16 mouse cellular contexts compared by ENCODE assay signal in the genomic region with DNA sequence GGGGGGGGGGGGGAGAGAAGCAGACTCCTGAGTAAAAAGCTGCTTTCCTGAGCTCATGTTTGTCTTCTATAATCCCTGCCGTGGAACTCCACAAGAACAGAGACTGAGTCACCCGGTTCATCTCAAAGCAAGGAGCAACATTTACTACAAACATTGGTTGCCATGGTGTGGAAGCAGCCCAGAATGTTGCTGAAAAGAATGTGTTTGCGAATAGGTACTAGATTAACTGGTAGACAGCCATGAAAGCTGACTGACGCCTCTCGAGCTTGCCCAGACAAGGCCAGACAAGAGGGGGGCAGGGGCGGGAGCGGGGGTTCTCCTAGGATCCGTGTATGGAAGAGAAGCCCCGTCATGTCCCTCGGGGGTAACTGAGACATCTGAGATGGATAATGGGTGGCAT. TPM values are rescaled to one million over a fixed set of nuclear protein-coding genes. Genes with fewer than 3 reads are reported as not detected.
DNase-seq lines count a peak whose midpoint lies in the region; ATAC-seq lines count a peak whose summit lies in the region.
"Had no signal": no experiment of that assay in that cellular context is flagged by ENCODE, and none has a peak within 500 bp of the region (broad histone marks: within the 10 kb centered on the region; RNA-seq: fewer than 3 reads in every experiment).

No protein-coding gene starts in this region.

- peaks cover 6% of the 10 kb centered on the region; the same call in 1 of the 2 replicates for H3K36me3 ChIP-seq in midbrain, embryonic 11.5 days (ENCODE audit: control insufficient read depth, insufficient read depth, low read length)
- H3K36me3 ChIP-seq in midbrain, embryonic 16.5 days (ENCODE audit: control insufficient read depth, insufficient read depth, low read length), result peaks cover 13% of the 10 kb centered on the region
- peaks cover 65% of the 10 kb centered on the region for H3K36me3 ChIP-seq in heart, embryonic 13.5 days
- H3K36me3 ChIP-seq in stomach, embryonic 15.5 days, result peaks cover 14% of the 10 kb centered on the region

- no peak overlapping the region for H3K4me3 ChIP-seq in midbrain, embryonic 11.5 days (ENCODE audit: low read depth, low read length)
- no peak overlapping the region for H3K4me3 ChIP-seq in midbrain, embryonic 16.5 days (ENCODE audit: low read depth, low read length)
- H3K4me3 ChIP-seq in heart, embryonic 13.5 days, result no peak overlapping the region
- H3K4me3 ChIP-seq in stomach, embryonic 15.5 days (replicated peaks), result no peak overlapping the region
- H3K4me3 ChIP-seq: kidney, embryonic 15.5 days; liver, embryonic 15.5 days; midbrain, embryonic 12.5 days had no signal

- no peaks in the 10 kb centered on the region; the same call in 1 of the 2 replicates for H3K9me3 ChIP-seq in midbrain, embryonic 11.5 days (ENCODE audit: control insufficient read depth, low read length)
- H3K9me3 ChIP-seq in midbrain, embryonic 16.5 days (replicated peaks; ENCODE audit: control insufficient read depth, low read length, poor library complexity, severe bottlenecking), result no peaks in the 10 kb centered on the region
- peaks cover 3% of the 10 kb centered on the region; the same call in 1 of the 2 replicates for H3K9me3 ChIP-seq in heart, embryonic 13.5 days
- no peaks in the 10 kb centered on the region for H3K9me3 ChIP-seq in stomach, embryonic 15.5 days
- H3K9me3 ChIP-seq: kidney, embryonic 15.5 days; liver, embryonic 15.5 days had no signal

- peak; percentile 36 for ATAC-seq in midbrain, embryonic 11.5 days (ENCODE audit: low FRiP score)
- ATAC-seq in midbrain, embryonic 16.5 days, result no peak
- ATAC-seq in heart, embryonic 13.5 days (ENCODE audit: extremely low read depth, insufficient number of reproducible peaks, low FRiP score, low TSS enrichment), result no peak
- peak; percentile 53; the same call in 1 of the 2 replicates for ATAC-seq in stomach, embryonic 15.5 days (ENCODE audit: insufficient read depth, low FRiP score, low read depth)

- H3K27me3 ChIP-seq in midbrain, embryonic 11.5 days (ENCODE audit: control insufficient read depth, insufficient read depth, low read length), result no peaks in the 10 kb centered on the region
- H3K27me3 ChIP-seq in midbrain, embryonic 16.5 days (ENCODE audit: control insufficient read depth, insufficient read depth, low read depth, low read length), result no peaks in the 10 kb centered on the region
- no peaks in the 10 kb centered on the region for H3K27me3 ChIP-seq in heart, embryonic 13.5 days (replicated peaks)
- no peaks in the 10 kb centered on the region for H3K27me3 ChIP-seq in stomach, embryonic 15.5 days (replicated peaks)
- H3K27me3 ChIP-seq: kidney, embryonic 15.5 days; liver, embryonic 15.5 days; midbrain, embryonic 12.5 days had no signal

- no peak overlapping the region for H3K4me2 ChIP-seq in midbrain, embryonic 11.5 days
- no peak overlapping the region for H3K4me2 ChIP-seq in midbrain, embryonic 16.5 days (ENCODE audit: low read length)
- no peak overlapping the region for H3K4me2 ChIP-seq in heart, embryonic 13.5 days
- no peak overlapping the region for H3K4me2 ChIP-seq in stomach, embryonic 15.5 days
- H3K4me2 ChIP-seq: kidney, embryonic 15.5 days; liver, embryonic 15.5 days; midbrain, embryonic 12.5 days had no signal

- no peak overlapping the region for H3K9ac ChIP-seq in midbrain, embryonic 11.5 days (ENCODE audit: low read length)
- H3K9ac ChIP-seq in midbrain, embryonic 16.5 days (ENCODE audit: low read depth, low read length), result no peak overlapping the region
- H3K9ac ChIP-seq in heart, embryonic 13.5 days, result no peak overlapping the region
- no peak overlapping the region for H3K9ac ChIP-seq in stomach, embryonic 15.5 days
- H3K9ac ChIP-seq: kidney, embryonic 15.5 days; liver, embryonic 15.5 days; midbrain, embryonic 12.5 days had no signal

- peaks cover 15% of the 10 kb centered on the region for H3K4me1 ChIP-seq in midbrain, embryonic 11.5 days (ENCODE audit: control insufficient read depth, insufficient read depth, low read length)
- H3K4me1 ChIP-seq in midbrain, embryonic 16.5 days (ENCODE audit: control insufficient read depth, insufficient read depth, low read length), result no peaks in the 10 kb centered on the region
- H3K4me1 ChIP-seq in heart, embryonic 13.5 days, result peaks cover 58% of the 10 kb centered on the region
- H3K4me1 ChIP-seq in stomach, embryonic 15.5 days, result no peaks in the 10 kb centered on the region; the same call in 1 of the 2 replicates
- H3K4me1 ChIP-seq: kidney, embryonic 15.5 days; liver, embryonic 15.5 days had no signal

- WGBS in midbrain, embryonic 11.5 days, result 41% methylated on average over 10 of the region's 10 CpGs
- WGBS in midbrain, embryonic 16.5 days, result 41% methylated on average over 10 of the region's 10 CpGs
- WGBS in heart, embryonic 13.5 days, result 46% methylated on average over 10 of the region's 10 CpGs
- WGBS in stomach, embryonic 15.5 days, result 65% methylated on average over 10 of the region's 10 CpGs

- DNase-seq in heart, adult 11 months, result peak; percentile 94
- DNase-seq in heart, postnatal 14 days, result no peak
- DNase-seq in midbrain, embryonic 11.5 days (ENCODE audit: low spot score, missing footprints), result no peak
- no peak for DNase-seq in kidney, postnatal 4 days
- DNase-seq in liver, result no peak
- DNase-seq: adrenal gland, postnatal 14 days; cerebellum, adult 11 months; gastrocnemius, postnatal 36 days; right cerebral cortex, postnatal 14 days; thymus, postnatal 14 days had no signal

- intact Hi-C loops in heart, postnatal 14 days (cut with DNase I), result no loop called here

- H3K27ac ChIP-seq in midbrain, embryonic 11.5 days (ENCODE audit: low read depth, low read length), result no peak overlapping the region
- H3K27ac ChIP-seq in midbrain, embryonic 16.5 days (ENCODE audit: low read length), result no peak overlapping the region
- H3K27ac ChIP-seq in heart, embryonic 13.5 days (replicated peaks), result peak overlapping the region; percentile 72
- no peak overlapping the region for H3K27ac ChIP-seq in stomach, embryonic 15.5 days
- H3K27ac ChIP-seq: kidney, embryonic 15.5 days; liver, embryonic 15.5 days; midbrain, embryonic 12.5 days had no signal

RNA-seq across cellular contexts. Expression of a gene that starts 58.5 kb away (rescaled TPM):
- 1 to 10 TPM; 2.4 to 2.8 TPM for total RNA-seq in heart, postnatal 14 days (2021)
- polyA plus RNA-seq in midbrain, embryonic 11.5 days (2014; fragmentation: Nextera tagmentation; extraction: Ambion mirVana), result 0.82 and 0.91 TPM in 2 replicates
- 1.3 and 1.5 TPM in 2 replicates for polyA plus RNA-seq in midbrain, embryonic 16.5 days (2015; fragmentation: Nextera tagmentation; extraction: Ambion mirVana)
- 1.6 TPM in 2 replicates for polyA plus RNA-seq in heart, embryonic 13.5 days (2015; fragmentation: Nextera tagmentation; extraction: Ambion mirVana)
- 2.7 TPM in 2 replicates for polyA plus RNA-seq in stomach, embryonic 15.5 days (2015; fragmentation: Nextera tagmentation; extraction: Ambion mirVana)

Comparison
In these comparisons a context has a peak if more than half of its experiments do, and no peak if none do; other contexts are left out.
1. ATAC-seq: peak in midbrain, embryonic 11.5 days (single experiment) and stomach, embryonic 15.5 days (single experiment); none in midbrain, embryonic 16.5 days (single experiment) and heart, embryonic 13.5 days (single experiment).